Mouse (Mus musculus) splenic B cell, adult 2 months (primary cell): ENCODE data around the gene Prickle4.
A peak's percentile ranks its signal among the peaks of the same experiment; 100 is the strongest.

Experiments
- DNase-seq: peaks from one replicate; pipeline ENCODE4 v3.0.0-alpha.2; 2011; ENCODE audit warnings: low read depth, low spot score
- H3K27me3 ChIP-seq: 2 replicates; pipeline ENCODE4 v1.6.1; 2012; ENCODE audit warnings: mild to moderate bottlenecking, low read length, moderate library complexity, mixed read lengths; ENCODE audit not compliant: control insufficient read depth, poor library complexity, insufficient read depth, severe bottlenecking
- H3K36me3 ChIP-seq: 2 replicates; pipeline ENCODE4 v1.6.1; 2012; ENCODE audit warnings: mild to moderate bottlenecking, low read length, moderate library complexity, mixed read lengths; ENCODE audit not compliant: control insufficient read depth, poor library complexity, insufficient read depth, severe bottlenecking

The Prickle4 gene

DNA sequence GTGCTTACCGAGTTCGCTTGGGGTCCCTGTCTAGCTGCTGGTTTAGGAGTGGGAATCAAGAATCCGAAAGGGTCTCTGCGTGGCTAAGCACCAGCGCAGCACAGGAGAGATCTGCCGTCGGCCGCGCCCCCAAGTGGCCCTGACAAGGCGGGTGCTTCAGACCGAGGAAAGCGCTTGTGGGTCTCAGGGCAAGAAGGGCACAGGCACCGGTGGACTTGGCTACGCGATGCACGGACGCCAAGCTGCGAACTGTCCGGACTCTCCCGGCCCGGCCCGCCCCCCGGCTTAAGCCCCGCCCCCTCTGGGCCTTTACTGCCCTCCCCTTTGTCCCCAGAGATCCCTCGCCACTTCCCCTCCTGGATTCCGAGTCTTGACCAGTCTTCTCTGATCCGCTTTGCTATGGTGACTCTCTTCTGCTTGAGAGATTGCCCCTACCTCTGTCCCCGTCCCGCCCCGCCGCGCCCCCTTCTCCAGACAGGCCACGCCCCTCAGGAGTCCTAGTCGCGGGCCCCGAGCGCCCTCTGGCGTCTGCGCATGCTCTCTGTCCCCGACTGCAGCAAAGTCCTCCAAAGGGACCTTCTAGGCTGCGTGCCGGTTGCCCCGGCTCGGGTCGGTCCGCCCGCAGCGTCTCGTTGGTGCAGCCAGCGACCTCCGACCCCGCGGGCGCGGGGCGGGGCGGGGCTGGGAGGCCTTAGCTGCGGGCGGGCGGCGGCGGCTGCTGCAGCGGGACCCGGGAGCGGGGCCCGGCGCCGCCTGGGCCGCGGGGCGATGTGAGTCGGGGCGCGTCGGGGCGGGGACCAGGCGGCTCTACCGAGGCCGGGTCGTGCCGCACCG lies at the start of gene Prickle4:
TSS of gene Prickle4 (minus strand) at position 234 of the 834 bp plus-strand sequence.
- H3K36me3 ChIP-seq: no peaks in the 10 kb centered on the region
- peak; percentile 96 for DNase-seq
- H3K27me3 ChIP-seq: no peaks in the 10 kb centered on the region

DNA sequence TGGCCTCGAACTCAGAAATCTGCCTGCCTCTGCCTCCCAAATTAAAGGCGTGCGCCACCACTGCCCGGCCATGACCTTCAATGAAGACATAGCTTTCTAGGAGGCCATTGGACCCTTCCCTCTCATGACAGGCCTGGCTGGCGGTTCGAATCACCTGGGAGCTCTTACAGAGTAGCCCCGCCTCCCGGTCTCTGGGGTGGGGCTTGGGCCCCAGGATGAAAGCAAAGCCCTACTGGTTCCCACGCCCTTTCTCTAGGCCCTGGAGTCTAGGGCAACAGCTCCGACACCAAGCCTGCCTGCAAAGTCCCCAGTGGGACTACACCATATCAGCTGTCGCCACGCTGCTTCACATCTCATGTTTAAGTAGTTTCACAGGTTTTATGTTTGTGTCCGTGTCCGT lies 49.5 kb upstream of the Prickle4 start:
- no peaks in the 10 kb centered on the region for H3K27me3 ChIP-seq
- no peak for DNase-seq
- H3K36me3 ChIP-seq: no peaks in the 10 kb centered on the region; the same call in none of the 2 replicates

DNA sequence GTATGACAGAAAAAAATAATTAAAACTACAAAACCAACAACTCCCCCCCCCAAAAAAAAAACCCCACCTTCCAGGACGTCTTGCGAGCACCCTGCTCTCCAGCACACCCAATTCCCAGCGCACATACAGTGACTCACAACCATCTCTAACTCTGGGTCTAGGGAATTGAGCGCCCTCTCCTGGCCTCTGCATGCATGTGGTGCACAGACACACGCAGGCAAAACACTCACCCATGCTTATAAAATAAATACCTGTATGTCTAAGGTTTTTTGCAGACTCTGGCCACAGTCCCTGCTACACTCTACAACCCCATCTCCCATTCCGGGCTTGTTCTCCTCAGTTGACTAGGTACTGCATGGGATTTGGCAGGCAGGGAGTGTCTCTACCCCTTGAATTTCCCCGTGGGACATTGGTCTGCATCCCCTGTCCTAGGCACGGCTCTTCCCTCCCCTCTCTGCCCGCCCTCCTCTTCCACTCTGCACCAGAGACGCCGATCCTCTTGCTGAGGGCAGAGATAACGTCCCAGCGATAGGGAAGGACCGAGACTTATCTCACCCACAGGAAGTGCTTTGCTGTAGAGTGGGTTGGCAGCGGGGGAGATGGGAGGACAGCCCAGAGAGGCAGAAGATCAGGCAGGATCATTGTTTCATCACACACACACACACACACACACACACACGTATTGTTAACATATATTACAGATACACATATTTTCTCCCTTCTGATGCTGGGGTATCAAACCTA lies 48.6 kb upstream of the Prickle4 start:
- DNase-seq: peak; percentile 63
- Histone ChIP-seq H3K27me3 (no peaks in the 10 kb centered on the region), H3K36me3 (no peaks in the 10 kb centered on the region; the same call in none of the 2 replicates)

DNA sequence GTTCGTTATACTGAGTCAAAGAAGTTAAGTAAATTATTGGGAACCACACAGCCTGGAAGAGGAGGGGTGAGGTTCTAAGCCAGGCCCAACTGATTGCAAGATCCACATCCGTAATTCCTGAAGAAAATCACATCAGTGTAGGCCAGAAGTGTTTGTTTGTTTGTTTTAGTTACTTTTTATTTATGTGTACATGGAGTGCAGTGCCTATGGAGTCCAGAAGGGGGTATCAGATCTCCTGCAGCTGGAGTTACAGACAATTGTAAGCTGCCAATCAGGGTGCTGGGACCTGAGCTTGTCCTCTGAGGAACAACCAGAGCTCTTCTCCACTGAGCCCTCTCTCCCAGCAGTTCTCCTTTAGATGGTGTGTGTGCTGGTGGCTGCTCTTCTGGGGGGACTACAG lies 45.6 kb upstream of the Prickle4 start:
- Histone ChIP-seq H3K27me3 (no peaks in the 10 kb centered on the region), H3K36me3 (no peaks in the 10 kb centered on the region; the same call in 1 of the 2 replicates)
- peak; percentile 43 for DNase-seq

DNA sequence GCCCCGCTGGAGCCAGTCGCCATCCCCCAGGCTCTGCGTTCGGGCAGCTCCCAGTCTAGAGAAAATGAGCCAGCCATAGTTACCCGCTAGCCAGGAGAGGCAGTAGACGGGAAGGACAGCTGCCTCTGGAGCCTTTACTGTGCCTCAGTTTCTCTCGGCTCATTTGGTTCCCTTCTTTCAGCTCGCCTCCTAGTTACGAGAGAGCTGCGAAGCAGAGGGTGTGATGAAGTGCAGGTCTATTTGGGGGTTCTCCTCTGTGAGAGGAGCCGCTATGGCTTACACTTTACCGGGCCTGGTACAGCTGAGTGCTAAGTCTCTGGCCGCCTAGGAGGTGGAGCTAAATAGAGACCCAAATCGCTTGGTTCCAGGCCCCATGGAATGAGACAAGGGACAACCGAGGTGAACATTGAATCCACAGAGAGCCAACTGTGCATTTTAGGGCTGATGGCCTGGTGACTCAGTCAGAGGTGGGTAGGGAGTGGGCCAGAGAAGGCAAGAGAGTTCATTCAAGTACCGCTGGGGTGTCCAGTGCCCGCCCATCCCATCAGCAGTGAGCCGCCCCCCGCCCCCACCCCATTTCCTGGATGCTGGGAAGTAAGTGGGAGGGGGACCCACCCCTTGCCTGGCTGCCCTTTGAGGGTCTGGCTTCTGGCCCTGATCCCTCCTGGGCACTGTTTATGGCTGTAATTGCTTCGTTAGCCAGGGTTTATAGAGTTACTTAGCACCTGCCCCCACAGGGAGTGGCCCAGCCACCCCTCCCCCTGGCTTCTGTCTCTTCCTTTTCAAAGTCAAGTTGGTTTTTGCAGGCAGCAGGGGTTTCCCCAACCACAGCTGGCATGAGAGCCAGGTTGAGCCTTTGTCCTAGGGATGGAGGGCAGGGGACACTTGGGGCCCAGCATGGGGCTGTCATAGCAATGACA lies 44.6 kb upstream of the Prickle4 start:
- Histone ChIP-seq H3K27me3 (no peaks in the 10 kb centered on the region), H3K36me3 (no peaks in the 10 kb centered on the region; the same call in 1 of the 2 replicates)
- DNase-seq: peak; percentile 80

DNA sequence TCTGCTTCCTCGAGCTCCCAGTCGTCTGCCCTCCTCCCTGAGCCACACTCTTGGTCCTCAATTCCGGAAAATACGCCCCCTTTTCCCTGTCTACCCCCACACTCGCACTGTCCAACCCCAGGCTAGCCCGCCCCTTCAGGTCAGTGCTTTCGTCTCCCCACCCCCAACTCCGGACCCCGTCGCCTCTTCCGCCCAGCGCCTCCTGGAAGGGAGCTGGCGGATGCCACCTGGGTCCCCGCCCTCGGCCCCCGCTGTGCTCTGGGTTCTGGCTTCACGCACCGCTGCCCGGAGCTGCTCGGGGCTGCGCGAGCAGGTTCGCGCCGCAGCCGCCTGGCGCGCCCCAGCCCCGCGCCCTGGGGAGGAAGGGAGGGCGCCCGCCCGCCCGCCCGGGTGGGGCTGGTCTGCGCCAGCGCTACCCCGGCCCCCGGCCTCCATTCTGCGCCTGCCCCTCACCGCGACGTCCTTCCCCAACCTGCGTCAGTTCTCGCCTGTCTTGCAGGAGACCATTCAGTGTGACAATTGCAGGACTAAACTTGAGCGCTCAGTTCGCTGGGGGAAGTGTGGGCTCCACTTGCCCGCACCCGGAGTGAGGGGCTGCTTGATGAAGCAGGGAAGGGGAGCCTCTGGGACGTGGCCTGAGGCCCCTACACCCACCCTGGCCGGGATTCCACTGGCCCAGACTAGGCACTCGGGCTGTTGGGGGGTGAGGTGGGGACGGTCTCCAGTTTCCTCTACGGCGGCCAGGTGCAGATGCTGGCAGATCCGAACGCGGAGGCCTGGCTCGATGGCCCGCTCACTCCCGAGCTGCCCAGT lies 43.7 kb upstream of the Prickle4 start:
- H3K27me3 ChIP-seq: no peaks in the 10 kb centered on the region
- H3K36me3 ChIP-seq: no peaks in the 10 kb centered on the region; the same call in 1 of the 2 replicates
- peak; percentile 91 for DNase-seq

DNA sequence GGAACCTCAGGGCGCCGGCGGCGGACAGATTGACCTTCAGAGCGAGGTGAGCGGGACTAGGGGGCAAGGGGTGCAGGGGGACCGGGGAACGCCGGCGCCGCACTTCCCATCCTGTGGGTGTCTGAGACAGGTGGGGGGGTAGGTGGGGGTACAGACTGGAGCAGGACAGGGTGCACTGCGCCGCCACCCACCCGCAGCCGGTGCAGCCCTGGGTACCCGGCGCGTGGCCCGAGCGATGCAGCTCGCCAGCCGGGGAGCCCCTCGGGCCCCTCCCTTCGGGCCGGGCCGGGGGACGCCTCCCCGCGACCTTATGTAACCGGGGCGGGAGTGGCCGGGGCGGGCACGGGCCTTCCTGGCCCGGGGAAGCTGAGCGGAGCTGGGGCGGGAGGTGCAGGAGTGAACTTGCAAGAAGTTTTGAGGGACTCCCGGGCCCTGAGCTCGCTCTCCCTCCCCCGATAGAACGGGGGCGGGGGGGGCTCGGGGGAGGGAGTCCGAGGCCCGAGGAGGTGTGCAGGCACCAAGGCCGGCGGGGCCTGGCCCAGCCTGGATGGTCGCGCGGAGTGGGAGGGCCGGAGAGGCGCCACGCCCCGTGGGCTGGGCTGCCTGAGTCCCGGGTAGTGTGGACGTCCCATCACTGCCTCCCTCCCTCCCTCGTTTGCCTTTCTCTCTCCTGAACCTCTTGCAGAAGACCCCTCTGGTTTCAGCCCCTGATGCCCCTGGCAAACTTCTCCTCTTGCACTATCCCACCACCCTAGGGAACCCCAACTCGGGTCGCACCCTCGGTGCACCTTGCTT lies 42.9 kb upstream of the Prickle4 start:
- peak; percentile 93 for DNase-seq

DNA sequence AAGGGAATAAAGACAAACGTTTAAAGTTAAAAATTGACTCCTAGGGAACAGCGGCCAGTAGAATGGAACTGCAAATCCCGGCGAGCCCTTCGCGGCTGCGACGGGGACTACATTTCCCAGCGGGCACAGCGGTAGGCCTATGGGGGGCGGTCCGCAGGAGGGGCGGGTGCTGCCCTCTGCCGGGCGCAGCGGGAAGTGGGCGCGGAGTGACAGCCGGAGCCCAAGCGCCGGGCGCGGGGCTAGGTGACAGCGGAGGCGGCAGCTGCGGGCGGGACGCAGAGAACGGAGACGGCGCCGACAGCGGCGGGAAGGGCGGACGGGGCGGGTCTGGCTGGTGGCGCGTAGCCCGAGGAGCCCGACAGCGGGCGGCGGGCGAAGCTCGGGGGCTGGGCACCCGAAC lies 42.3 kb upstream of the Prickle4 start, which contains the start of gene Tfeb:
TSS of gene Tfeb (plus strand) at position 175 of the 400 bp plus-strand sequence.
- no peaks in the 10 kb centered on the region; the same call in 1 of the 2 replicates for H3K36me3 ChIP-seq
- DNase-seq: peak; percentile 96
- H3K27me3 ChIP-seq: no peaks in the 10 kb centered on the region

More for the DNA sequence above, 42.9 kb upstream of the Prickle4 start:
- H3K27me3 ChIP-seq: no peaks in the 10 kb centered on the region
- H3K36me3 ChIP-seq: no peaks in the 10 kb centered on the region; the same call in 1 of the 2 replicates

DNA sequence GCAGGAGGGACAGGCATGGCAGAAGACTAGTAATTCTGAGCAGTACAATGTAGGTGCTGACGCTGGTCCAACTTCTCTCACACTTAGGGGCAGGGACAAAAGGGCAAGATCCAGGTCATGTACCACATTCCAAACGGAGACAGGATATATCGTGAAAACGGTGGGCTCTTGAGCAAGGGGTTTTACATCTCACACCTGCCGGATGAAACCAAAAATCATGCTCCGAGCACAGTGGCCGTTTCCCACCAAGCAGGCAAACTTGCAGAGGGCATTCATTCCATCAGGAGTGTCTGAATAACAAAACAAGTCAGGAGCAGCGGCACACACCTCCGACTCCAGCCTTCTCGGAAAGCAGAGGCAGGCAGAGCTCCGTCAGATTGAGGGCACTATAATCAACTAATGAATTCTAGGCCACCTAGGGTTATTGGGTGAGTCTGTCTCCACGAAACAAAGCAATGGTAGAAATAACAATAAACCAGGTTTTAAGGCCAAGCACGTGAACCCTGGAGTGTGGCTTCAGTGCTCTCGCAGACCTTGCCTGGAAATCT lies 41.1 kb upstream of the Prickle4 start:
- H3K36me3 ChIP-seq: no peaks in the 10 kb centered on the region; the same call in 1 of the 2 replicates
- H3K27me3 ChIP-seq: no peaks in the 10 kb centered on the region
- DNase-seq: no peak

DNA sequence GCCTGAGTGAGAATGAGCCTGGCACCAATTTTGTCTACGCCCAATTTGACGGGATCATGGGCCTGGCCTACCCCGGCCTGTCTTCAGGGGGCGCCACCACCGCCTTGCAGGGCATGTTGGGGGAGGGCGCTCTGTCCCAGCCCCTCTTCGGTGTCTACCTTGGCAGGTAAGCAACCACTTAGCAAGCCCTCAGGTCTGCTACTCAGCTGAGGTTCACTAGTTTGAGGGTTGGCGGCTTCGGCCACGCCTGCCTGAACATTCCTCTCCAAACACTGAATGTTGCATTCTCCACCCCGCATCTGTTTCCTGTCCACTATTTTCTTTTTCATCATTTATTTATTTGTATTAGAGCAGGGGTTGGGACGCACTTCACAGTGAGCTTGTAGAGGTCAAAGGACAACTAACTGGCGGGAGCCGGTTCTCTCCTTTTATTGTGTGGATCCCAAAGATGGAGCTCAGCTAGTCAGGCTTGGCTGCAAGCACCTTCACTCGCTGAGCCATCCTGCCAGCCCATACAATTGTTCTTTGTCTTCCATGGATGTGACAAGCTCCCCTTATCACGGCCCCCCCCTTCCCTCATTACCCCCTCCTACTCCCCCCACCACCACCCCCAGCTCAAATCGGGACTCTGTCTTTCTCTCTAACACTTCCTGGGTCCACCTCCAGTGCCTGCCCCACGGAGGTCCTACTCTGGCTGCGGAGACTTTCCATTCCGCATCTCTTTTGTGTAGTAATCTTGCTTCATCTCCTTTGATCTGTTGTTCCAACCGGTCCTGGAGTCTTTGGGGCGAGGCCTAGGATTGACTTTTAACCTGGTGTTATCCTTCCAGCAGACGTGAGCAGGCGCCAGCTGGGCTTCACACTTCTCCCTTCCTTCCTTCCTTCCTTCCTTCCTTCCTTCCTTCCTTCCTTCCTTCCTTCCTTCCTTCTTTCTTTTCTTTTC lies 36.4 kb upstream of the Prickle4 start:
- Histone ChIP-seq H3K36me3 (no peaks in the 10 kb centered on the region), H3K27me3 (no peaks in the 10 kb centered on the region)
- no peak for DNase-seq

DNA sequence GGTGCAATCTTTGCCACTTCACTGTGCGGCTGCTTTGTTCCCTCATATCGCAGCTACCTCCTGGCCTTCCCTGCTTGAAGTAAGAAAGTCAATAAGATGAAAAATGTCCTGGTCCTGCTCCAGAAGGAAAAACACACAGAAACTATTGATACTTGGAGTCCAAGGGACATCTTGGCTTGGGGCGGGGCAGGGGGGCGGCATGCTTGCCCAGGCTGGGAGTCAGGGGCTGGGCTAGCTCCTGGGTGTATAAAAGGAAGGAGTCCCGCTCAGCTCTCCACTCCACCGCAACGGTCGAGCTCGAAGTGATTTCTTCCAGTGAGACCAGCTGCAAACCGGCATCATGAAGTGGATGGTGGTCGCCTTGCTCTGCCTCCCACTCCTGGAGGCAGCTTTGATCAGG lies 32.0 kb upstream of the Prickle4 start, which contains the start of gene Pgc:
TSS of gene Pgc (plus strand) at position 277 of the 400 bp plus-strand sequence.
- DNase-seq: no peak
- Histone ChIP-seq H3K36me3 (no peaks in the 10 kb centered on the region), H3K27me3 (no peaks in the 10 kb centered on the region)

DNA sequence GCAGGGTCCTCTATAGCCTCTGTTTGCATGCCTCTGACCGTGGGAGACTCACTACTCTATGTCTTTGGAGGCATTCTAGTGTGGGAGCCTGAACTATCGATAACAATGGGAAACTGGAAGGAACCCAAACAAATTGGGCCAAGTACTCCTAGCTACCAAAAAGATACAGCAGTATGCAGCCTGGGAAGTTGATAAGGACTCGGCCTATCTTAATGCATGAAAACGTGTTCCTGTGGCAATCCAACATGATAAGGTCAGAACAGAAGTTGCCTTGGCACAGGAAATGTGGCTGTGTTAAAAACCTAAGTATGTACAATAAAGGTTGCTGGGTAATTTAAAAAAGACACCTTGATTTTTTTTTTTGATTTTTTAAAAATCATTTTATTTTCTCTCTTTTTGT lies 26.6 kb upstream of the Prickle4 start:
- no peak for DNase-seq
- no peaks in the 10 kb centered on the region for H3K36me3 ChIP-seq
- H3K27me3 ChIP-seq: no peaks in the 10 kb centered on the region
